10 mouse cellular contexts compared by ENCODE assay signal in the genomic region with DNA sequence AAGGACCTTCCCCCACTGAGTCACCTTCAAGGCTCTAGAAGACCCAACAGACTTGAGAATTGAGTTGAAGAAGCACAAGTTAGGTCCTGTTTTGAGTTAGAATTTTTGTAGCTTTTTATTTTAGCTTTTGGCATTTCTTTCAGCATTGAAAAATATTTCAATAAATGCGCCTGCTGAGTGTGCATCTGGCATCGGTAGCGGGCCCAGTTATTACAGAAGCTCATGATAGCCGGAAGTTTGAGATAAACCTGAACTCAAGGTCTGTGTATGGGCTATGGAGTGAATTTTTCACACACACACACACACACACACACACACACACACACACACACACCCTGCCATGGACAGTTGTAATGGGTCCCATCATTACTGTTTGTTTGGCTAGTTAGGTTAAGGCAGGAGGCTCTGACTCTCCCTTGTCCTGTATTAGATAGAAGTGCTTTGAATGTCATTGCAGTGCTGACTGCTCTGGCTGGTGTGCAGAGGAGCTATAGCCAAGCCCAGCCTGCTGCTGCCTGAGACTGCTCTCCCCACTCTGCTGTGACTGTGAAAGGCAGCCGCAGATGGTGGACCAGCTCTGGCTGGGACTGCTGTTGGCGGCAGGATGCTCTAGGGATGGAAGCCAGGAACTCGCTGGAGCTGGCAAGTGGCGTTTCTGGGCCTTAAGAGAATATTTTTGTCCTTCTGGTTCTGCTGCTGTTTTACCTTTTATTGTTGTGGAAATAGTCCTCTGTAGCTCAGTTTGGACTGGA. TPM values are rescaled to one million over a fixed set of nuclear protein-coding genes. Genes with fewer than 3 reads are reported as not detected.
A peak's percentile ranks its signal among the peaks of the same experiment; 100 is the strongest.
DNase-seq lines count a peak whose midpoint lies in the region; ATAC-seq lines count a peak whose summit lies in the region.
"Had no signal": no experiment of that assay in that cellular context is flagged by ENCODE, and none has a peak within 500 bp of the region (broad histone marks: within the 10 kb centered on the region; RNA-seq: fewer than 3 reads in every experiment).

No protein-coding gene starts in this region.

- H3K27me3 ChIP-seq in liver, embryonic 11.5 days (replicated peaks; ENCODE audit: control insufficient read depth, insufficient read depth, low read length) = no peaks in the 10 kb centered on the region
- H3K27me3 ChIP-seq: neural tube, embryonic 12.5 days had no signal

- no peaks in the 10 kb centered on the region for H3K36me3 ChIP-seq in liver, embryonic 11.5 days (ENCODE audit: control insufficient read depth, insufficient read depth, low read length)
- H3K36me3 ChIP-seq: neural tube, embryonic 12.5 days had no signal

- no peaks in the 10 kb centered on the region for H3K9me3 ChIP-seq in liver, embryonic 11.5 days (ENCODE audit: control insufficient read depth, low read length)
- H3K9me3 ChIP-seq: neural tube, embryonic 12.5 days had no signal

- intact Hi-C loops in heart, postnatal 36 days (cut with DNase I) = no loop called here

- no peak for ATAC-seq in liver, embryonic 11.5 days (replicated peaks; ENCODE audit: low FRiP score)

- peak; percentile 27 for DNase-seq in 3T3-L1 (ENCODE audit: low read depth, low spot score)
- peak; percentile 94 for DNase-seq in brain, adult 2 months (ENCODE audit: low read depth, low spot score)
- peak; percentile 73 to 83 for DNase-seq in frontal cortex, postnatal 36 days (ENCODE audit: low spot score in 2 of 2)
- peak; percentile 66 to 69 for DNase-seq in heart, postnatal 36 days
- DNase-seq in lung, postnatal 4 days = peak; percentile 34 to 63
- DNase-seq in thymus, postnatal 25 days = no peak
- DNase-seq in spleen, postnatal 4 days (ENCODE audit: low spot score in 2 of 2) = no peak
- no peak for DNase-seq in liver, embryonic 11.5 days (ENCODE audit: low spot score)

- WGBS in liver, embryonic 11.5 days = 82% methylated on average over 8 of the region's 8 CpGs

- H3K4me1 ChIP-seq in liver, embryonic 11.5 days (replicated peaks; ENCODE audit: control insufficient read depth, insufficient read depth, low read length) = peaks cover 8% of the 10 kb centered on the region; the same call in 1 of the 2 replicates

- no peak overlapping the region for H3K4me2 ChIP-seq in liver, embryonic 11.5 days
- H3K4me2 ChIP-seq: neural tube, embryonic 12.5 days had no signal

- H3K4me3 ChIP-seq in liver, embryonic 11.5 days (ENCODE audit: low read depth, low read length) = no peak overlapping the region
- H3K4me3 ChIP-seq: neural tube, embryonic 12.5 days had no signal

- no peak overlapping the region for H3K9ac ChIP-seq in liver, embryonic 11.5 days (ENCODE audit: low read depth, low read length)
- H3K9ac ChIP-seq: neural tube, embryonic 12.5 days had no signal

- H3K27ac ChIP-seq in liver, embryonic 11.5 days (ENCODE audit: low read depth, low read length) = no peak overlapping the region
- H3K27ac ChIP-seq: kidney, postnatal 0 days; neural tube, embryonic 12.5 days had no signal

RNA-seq across cellular contexts. Expression of a gene that starts 17.9 kb away (rescaled TPM):
- 10 to 100 TPM; 23.6 to 30.0 TPM for total RNA-seq in heart, postnatal 36 days (2021)
- 14.8 and 17.0 TPM in 2 replicates for polyA plus RNA-seq in liver, embryonic 11.5 days (2014; fragmentation: Nextera tagmentation; extraction: Ambion mirVana)

RNA-seq across cellular contexts. Expression of a gene that starts 59.5 kb away (rescaled TPM):
- under 1 TPM; 0.44 to 0.49 TPM for total RNA-seq in heart, postnatal 36 days (2021)
- 0.14 and 0.22 TPM in 2 replicates for polyA plus RNA-seq in liver, embryonic 11.5 days (2014; fragmentation: Nextera tagmentation; extraction: Ambion mirVana)

Comparison
In these comparisons a context has a peak if more than half of its experiments do, and no peak if none do; other contexts are left out.
1. DNase-seq: peak in 3T3-L1 (single experiment), brain, adult 2 months (single experiment), frontal cortex, postnatal 36 days (2 of 2), heart, postnatal 36 days (2 of 2) and lung, postnatal 4 days (2 of 2); none in thymus, postnatal 25 days (single experiment), spleen, postnatal 4 days (0 of 2) and liver, embryonic 11.5 days (single experiment).